Mouse (Mus musculus): Measurements from ENCODE around the gene Ldlrap1. TPM values are rescaled to one million over a fixed set of nuclear protein-coding genes. Genes with fewer than 3 reads are reported as not detected.
A peak's percentile ranks its signal among the peaks of the same experiment; 100 is the strongest.

Ldlrap1 gene
- 10 to 100 TPM; 11.5 to 12.6 TPM for total RNA-seq (2021)
- 12.4 and 14.1 TPM in 2 replicates for polyA plus RNA-seq (2012; rRNA removed)
- long read RNA-seq, full-length matches to known transcripts = 16 of 20 reads
- long read RNA-seq, partial matches to known transcripts = 1 of 20 reads
- long read RNA-seq, other reads (novel, unspliced or antisense) = 3 of 20 reads

DNA sequence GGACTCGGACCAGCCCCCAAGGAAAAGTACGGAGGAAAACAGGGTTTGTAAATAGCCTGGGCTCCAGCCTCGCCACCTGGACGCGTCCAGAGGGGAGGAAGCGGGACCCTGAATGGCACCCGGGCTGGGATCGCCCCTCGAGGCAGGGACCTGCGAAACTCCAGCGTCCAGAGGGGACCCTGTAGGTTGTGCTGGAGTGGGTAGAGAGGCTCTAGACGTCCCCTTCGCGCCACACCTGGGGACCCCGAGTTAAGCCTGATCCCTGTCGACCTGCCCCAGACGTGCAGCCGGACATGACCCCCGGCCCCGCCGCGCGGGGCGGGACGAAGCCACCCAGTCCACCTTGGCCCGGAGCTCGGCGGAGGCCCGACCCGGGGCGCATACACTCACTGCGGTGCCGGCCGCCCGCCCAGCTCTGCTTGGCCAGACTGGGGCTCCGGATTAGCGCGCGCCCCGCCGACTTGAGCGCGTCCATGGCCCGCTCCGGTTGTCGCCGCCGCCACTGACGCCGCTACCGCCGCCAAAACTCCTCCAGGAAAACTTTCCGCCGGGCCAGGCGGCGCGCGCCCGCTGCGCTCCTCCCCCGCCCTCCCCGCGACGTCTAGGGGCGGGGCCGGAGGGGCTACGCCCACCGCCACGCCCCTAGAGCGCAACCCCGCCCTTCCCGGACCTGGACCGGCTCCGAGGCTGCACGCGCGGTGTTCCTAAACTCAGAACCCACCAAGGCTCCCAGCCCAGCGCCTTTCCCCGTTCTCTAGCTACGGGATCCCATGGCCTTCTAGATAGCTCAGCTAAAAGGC is at the start of gene Ldlrap1:
Gene Ldlrap1, minus strand, starts transcription at position 599 of the 800 bp plus-strand sequence.
- peaks cover 17% of the 10 kb centered on the region for H3K4me1 ChIP-seq (ENCODE audit: control insufficient read depth, insufficient read depth, low read length)
- no peaks in the 10 kb centered on the region for H3K27me3 ChIP-seq (ENCODE audit: control insufficient read depth, insufficient read depth, low read length)
- peaks cover 1% of the 10 kb centered on the region; the same call in 1 of the 2 replicates for H3K79me2 ChIP-seq (replicated peaks; ENCODE audit: control insufficient read depth, insufficient read depth, low read length)
- peak within 1 kb of the TSS; percentile 91 for H3K9ac ChIP-seq (ENCODE audit: low read depth, low read length)
- peak; percentile 90 to 91 for DNase-seq
- H3K4me3 ChIP-seq = peak within 1 kb of the TSS; percentile 67
- intact Hi-C loops (cut with DNase I) = loop anchor here (5.0 kb wide), 1 partner anchor 35 kb away; no protein-coding TSS in a partner anchor
- under 1% methylated on average over 80 of the region's 80 CpGs for WGBS
- TF ChIP-seq EP300 (IDR thresholded peaks at IDR 0.05; ENCODE audit: insufficient read depth, low read depth, low read length) (no peak), POLR2A (IDR thresholded peaks at IDR 0.05; ENCODE audit: insufficient read depth, low read depth, low read length) (peak; percentile 72)
- H3K27ac ChIP-seq = peak within 1 kb of the TSS; percentile 92
- H3K36me3 ChIP-seq (ENCODE audit: control insufficient read depth, insufficient read depth, low read length) = no peaks in the 10 kb centered on the region

GRCm38 (mm10) chr4:134814229-134814571 is 46.4 kb upstream of the Ldlrap1 start:
- H3K4me1 ChIP-seq (ENCODE audit: control insufficient read depth, insufficient read depth, low read length) = peaks cover 1% of the 10 kb centered on the region; the same call in 1 of the 2 replicates
- peak in 1 of 2 experiments; percentile 26 for DNase-seq
- H3K27me3 ChIP-seq (ENCODE audit: control insufficient read depth, insufficient read depth, low read length) = no peaks in the 10 kb centered on the region
- WGBS = 59% methylated on average over 4 of the region's 4 CpGs
- intact Hi-C loops (cut with DNase I) = no loop called here
- no peak overlapping the region for H3K4me3 ChIP-seq
- peaks cover 2% of the 10 kb centered on the region; the same call in 1 of the 2 replicates for H3K79me2 ChIP-seq (replicated peaks; ENCODE audit: control insufficient read depth, insufficient read depth, low read length)
- TF ChIP-seq CTCF (IDR thresholded peaks at IDR 0.05) (no peak), EP300 (IDR thresholded peaks at IDR 0.05; ENCODE audit: insufficient read depth, low read depth, low read length) (0 out of 2 replicates have a peak, but pooled peaks have one; percentile 44)
- H3K36me3 ChIP-seq (ENCODE audit: control insufficient read depth, insufficient read depth, low read length) = peaks cover 3% of the 10 kb centered on the region; the same call in 1 of the 2 replicates
- H3K9ac ChIP-seq (ENCODE audit: low read depth, low read length) = no peak overlapping the region
- 0 out of 2 replicates have a peak overlapping the region, but pooled peaks have one; percentile 15 for H3K27ac ChIP-seq

- Histone ChIP-seq H3K36me3 (ENCODE audit: control insufficient read depth, insufficient read depth, low read length) (peaks cover 3% of the 10 kb centered on the region; the same call in 1 of the 2 replicates), H3K27me3 (ENCODE audit: control insufficient read depth, insufficient read depth, low read length) (no peaks in the 10 kb centered on the region), H3K4me1 (ENCODE audit: control insufficient read depth, insufficient read depth, low read length) (peaks cover 1% of the 10 kb centered on the region; the same call in 1 of the 2 replicates), H3K79me2 (replicated peaks; ENCODE audit: control insufficient read depth, insufficient read depth, low read length) (no peaks in the 10 kb centered on the region), H3K27ac (no peak overlapping the region; the same call in 1 of the 2 replicates), H3K4me3 (no peak overlapping the region), H3K9ac (ENCODE audit: low read depth, low read length) (no peak overlapping the region)
- no peak for TF ChIP-seq POLR2A (IDR thresholded peaks at IDR 0.05; ENCODE audit: insufficient read depth, low read depth, low read length)
- TF ChIP-seq CTCF (IDR thresholded peaks at IDR 0.05) = no peak
- TF ChIP-seq EP300 (IDR thresholded peaks at IDR 0.05; ENCODE audit: insufficient read depth, low read depth, low read length) = no peak
- intact Hi-C loops (cut with DNase I) = no loop called here
- DNase-seq = no peak
- 78% methylated on average over 17 of the region's 17 CpGs for WGBS
Observed at GRCm38 (mm10) chr4:134813406-134814228, 45.8 kb upstream of the Ldlrap1 start.

DNA sequence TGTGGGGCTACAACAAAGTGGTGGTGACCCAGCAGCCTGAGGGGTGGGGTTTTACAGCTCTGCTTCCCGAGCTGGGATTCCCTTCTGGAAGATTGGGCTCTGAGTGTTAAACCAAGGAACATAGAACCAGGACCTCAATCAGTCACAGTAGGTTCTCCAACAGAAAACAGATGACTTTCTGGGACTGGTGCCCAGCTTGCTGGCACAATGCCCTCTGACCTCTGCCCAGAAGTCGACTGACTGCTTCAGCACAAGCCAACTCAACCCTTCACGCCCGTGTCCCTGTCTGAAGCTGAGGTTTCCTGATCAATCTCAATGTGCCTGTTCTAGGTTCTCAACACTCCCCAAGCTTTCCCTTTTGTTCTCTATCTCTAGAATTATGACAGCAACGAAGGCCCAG is 36.9 kb upstream of the Ldlrap1 start:
- intact Hi-C loops (cut with DNase I) = loop anchor here (5.0 kb wide), 1 partner anchor 43 kb away; no protein-coding TSS in a partner anchor
- Histone ChIP-seq H3K36me3 (ENCODE audit: control insufficient read depth, insufficient read depth, low read length) (peaks cover 9% of the 10 kb centered on the region), H3K27ac (peak overlapping the region; percentile 71), H3K27me3 (ENCODE audit: control insufficient read depth, insufficient read depth, low read length) (no peaks in the 10 kb centered on the region), H3K4me3 (no peak overlapping the region), H3K79me2 (replicated peaks; ENCODE audit: control insufficient read depth, insufficient read depth, low read length) (no peaks in the 10 kb centered on the region), H3K9ac (ENCODE audit: low read depth, low read length) (no peak overlapping the region), H3K4me1 (ENCODE audit: control insufficient read depth, insufficient read depth, low read length) (peaks cover 8% of the 10 kb centered on the region)
- TF ChIP-seq POLR2A (IDR thresholded peaks at IDR 0.05; ENCODE audit: insufficient read depth, low read depth, low read length) (no peak), CTCF (IDR thresholded peaks at IDR 0.05) (no peak), EP300 (IDR thresholded peaks at IDR 0.05; ENCODE audit: insufficient read depth, low read depth, low read length) (peak; percentile 78)
- 9% methylated on average over 5 of the region's 5 CpGs for WGBS
- peak; percentile 86 to 88 for DNase-seq

- no peaks in the 10 kb centered on the region for H3K79me2 ChIP-seq (replicated peaks; ENCODE audit: control insufficient read depth, insufficient read depth, low read length)
- TF ChIP-seq EP300 (IDR thresholded peaks at IDR 0.05; ENCODE audit: insufficient read depth, low read depth, low read length) (no peak), CTCF (IDR thresholded peaks at IDR 0.05) (no peak), POLR2A (IDR thresholded peaks at IDR 0.05; ENCODE audit: insufficient read depth, low read depth, low read length) (no peak)
- intact Hi-C loops (cut with DNase I) = loop anchor here (5.0 kb wide), 1 partner anchor 45 kb away; no protein-coding TSS in a partner anchor
- H3K27me3 ChIP-seq (ENCODE audit: control insufficient read depth, insufficient read depth, low read length) = no peaks in the 10 kb centered on the region
- H3K27ac ChIP-seq = no peak overlapping the region
- no peak for DNase-seq
- peaks cover 9% of the 10 kb centered on the region for H3K36me3 ChIP-seq (ENCODE audit: control insufficient read depth, insufficient read depth, low read length)
- no peak overlapping the region for H3K4me3 ChIP-seq
- 68% methylated on average over 3 of the region's 3 CpGs for WGBS
- no peak overlapping the region for H3K9ac ChIP-seq (ENCODE audit: low read depth, low read length)
- H3K4me1 ChIP-seq (ENCODE audit: control insufficient read depth, insufficient read depth, low read length) = peaks cover 8% of the 10 kb centered on the region
Observed at GRCm38 (mm10) chr4:134802765-134803164, 34.9 kb upstream of the Ldlrap1 start.
